Mouse (Mus musculus): ENCODE data around the gene Hgf.

Gene Hgf

GRCm38 (mm10) chr5:16553304-16554047 lies at the start of gene Hgf:
Gene Hgf, plus strand, starts transcription at chr5:16553495.
- peak; percentile 44 to 53 for DNase-seq (ENCODE audit: low spot score in 2 of 2)

GRCm38 (mm10) chr5:16506702-16507350 lies 46.5 kb upstream of the Hgf start:
- DNase-seq (ENCODE audit: low spot score in 2 of 2): no peak

DNA sequence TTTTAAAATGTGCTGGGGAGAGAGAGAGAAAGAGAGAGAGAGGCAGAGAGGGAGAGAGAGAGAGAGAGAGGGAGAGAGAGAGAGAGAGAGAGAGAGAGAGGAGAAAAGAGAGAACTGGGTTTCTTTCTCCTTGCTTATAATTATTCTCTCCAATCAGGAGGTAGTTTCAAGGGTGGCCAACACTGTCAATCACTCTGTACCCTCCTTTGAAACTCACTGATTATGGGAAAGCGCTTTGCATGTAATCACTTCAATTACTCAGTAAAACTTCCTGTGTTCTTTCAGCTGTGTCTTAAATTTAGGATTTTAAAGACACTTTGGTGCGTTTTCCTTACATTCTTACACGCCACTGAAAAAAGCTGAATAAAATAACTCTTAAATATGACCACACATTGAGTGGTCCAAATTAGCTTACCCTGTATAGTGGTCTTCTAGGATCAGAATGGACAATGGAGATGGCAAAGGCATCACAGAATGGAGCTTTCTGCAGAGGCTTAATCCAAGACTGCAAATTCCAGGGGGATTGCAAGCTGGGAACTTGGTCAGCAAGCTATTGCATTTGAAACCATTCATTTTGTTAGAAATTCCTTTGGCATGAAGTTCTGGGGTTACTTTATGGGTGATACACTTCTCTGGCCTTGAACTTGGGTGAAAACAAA lies 21.5 kb upstream of the Hgf start:
- no peak for DNase-seq (ENCODE audit: low spot score in 2 of 2)

DNA sequence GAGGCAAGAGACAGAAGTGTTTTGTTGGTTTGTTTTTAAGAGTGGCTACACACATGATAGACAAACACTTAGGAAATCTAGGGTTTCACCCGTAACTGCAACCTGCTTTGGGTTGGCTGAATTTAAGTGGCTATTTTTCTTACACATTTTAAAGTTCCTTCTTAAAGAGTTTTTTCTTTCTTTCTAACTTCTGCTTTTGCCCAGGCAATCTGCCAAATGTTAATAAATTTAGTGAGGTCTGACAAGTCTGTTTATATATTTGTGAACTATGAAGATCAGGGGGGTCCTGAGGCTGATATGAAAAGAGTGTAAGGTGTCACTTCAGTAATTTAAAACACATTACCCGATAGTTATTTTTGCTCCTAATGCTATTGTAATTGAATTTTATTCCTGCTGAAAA lies 15.2 kb upstream of the Hgf start:
- no peak for DNase-seq (ENCODE audit: low spot score in 2 of 2)

DNA sequence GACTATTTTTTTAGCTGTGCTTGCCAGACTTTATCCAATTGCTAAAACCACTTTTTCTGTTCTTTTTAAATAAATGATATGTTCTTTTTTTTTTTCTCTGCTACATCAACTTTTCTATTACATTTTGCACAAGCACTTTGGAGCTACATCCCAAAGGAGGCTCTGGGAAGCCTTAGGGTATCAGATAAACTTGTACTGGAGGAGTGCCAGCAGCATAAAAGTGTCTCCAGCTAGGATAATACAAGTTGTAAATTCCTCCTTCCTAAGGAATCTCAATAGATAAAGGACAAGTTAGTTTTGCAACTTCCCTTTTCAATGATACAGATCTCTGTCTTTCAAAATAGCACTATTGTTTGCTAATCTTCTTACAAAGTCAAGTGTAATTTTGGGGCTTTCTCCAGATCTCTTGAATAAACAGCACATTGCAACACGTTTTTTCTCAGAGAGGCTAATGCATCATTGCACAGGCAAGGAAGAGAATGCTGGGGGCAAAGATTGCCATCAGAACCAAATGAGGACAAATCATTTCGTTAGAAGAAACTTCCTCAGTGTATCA lies 11.7 kb upstream of the Hgf start:
- no peak for DNase-seq (ENCODE audit: low spot score in 2 of 2)

- no peak for DNase-seq (ENCODE audit: low spot score in 2 of 2)
Observed at GRCm38 (mm10) chr5:16547490-16547889, 5.8 kb upstream of the Hgf start.

GRCm38 (mm10) chr5:16552647-16553046 lies 648 bp upstream of the Hgf start:
- no peak for DNase-seq (ENCODE audit: low spot score in 2 of 2)

DNA sequence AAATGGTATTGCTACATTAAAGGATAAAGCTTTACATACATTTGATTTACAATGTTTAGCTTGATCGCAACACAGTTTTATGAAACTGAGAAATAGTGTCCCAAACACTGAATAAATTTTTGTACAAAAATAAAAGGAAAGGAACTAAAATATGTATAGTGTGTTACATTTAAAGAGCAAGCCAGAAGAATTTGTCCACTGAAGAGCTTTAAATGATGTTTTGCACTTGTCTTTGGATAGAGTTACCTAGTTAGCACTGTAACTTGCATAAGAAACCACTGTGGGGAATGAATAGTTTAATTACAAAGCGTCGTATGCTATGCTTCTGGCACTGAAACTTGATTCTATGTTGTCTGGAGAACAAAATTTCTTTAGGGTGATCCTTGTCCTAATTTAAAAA lies 7.0 kb downstream of the Hgf start:
- no peak for DNase-seq (ENCODE audit: low spot score in 2 of 2)

- no peak for DNase-seq (ENCODE audit: low spot score in 2 of 2)
Observed at GRCm38 (mm10) chr5:16568997-16569396, 15.7 kb downstream of the Hgf start.

- no peak for DNase-seq (ENCODE audit: low spot score in 2 of 2)
Observed at GRCm38 (mm10) chr5:16577882-16578742, 24.8 kb downstream of the Hgf start.

DNA sequence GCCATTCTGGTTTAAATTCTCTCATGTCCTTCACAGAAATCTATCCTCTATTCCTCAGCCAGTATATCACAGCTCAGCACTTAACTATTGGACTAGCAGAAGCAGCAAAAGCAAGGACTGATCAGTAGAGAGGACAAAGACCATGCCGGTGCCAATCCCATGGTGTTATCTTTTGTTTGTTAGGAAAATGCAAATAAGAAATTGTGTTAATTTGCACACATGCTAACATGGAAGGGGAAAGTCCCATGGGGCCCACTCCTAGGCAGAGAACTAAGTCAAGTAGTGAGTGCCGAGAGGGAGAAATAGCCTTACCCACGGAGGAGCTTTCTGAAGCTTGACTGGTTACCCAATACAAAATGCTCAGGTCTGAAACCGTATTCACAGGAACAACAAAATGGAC lies 42.4 kb downstream of the Hgf start:
- DNase-seq (ENCODE audit: low spot score in 2 of 2): no peak

DNA sequence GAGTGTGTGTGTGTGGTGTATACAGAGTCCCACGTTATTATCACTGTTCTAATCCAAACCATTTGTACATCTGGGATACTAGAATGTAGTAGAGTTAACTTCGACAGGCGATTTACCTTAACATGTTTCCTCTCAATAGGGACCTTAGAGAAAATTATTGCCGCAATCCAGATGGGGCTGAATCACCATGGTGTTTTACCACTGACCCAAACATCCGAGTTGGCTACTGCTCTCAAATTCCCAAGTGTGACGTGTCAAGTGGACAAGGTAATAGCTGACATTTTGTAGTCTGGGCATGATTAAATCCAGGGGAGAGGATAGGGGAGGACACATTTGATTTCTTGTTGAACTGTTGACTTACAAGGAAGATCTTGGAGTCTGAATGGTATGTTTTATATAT lies 44.7 kb downstream of the Hgf start:
- DNase-seq (ENCODE audit: low spot score in 2 of 2): no peak

- DNase-seq (ENCODE audit: low spot score in 2 of 2): no peak
Observed at GRCm38 (mm10) chr5:16601463-16601862, 48.2 kb downstream of the Hgf start.

DNA sequence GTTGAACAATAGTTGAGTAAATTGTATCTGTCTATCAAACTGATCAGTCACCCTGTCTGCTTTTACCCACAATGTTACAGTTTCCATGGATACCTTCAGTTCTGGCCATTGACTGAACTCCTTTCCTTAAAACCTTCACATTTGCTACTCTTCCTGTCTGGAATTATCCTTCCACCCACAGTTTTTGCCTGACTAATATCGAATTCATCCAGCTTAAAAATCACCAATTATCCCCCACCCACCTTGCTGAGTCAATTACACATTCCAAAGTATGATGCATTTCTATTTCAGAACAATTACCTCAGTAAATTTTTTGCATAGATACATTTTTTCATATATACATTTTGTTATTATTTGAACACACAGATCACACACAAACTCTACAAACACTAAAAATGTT lies 79.7 kb downstream of the Hgf start:
- no peak for DNase-seq (ENCODE audit: low spot score in 2 of 2)

GRCm38 (mm10) chr5:16646417-16646816 lies 93.1 kb downstream of the Hgf start:
- no peak for DNase-seq (ENCODE audit: low spot score in 2 of 2)

DNA sequence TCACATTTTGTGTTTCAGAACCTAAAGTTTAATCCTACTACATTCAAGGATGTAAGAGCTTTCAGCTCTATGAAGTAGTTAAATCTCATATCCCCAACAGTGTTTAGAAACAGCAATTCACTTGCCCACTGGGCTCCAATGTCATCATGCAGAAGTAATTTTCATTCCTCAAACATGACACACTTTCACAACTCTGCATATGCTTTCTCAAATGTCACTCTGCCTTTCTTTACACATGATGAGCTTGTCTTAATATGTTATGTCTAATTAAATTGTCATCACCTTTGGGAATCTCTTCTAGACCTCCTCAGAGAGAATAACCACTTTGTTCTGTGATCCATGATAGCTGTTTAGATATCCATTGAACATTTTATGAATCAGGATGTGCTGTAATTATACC lies 94.4 kb downstream of the Hgf start:
- no peak for DNase-seq (ENCODE audit: low spot score in 2 of 2)

DNA sequence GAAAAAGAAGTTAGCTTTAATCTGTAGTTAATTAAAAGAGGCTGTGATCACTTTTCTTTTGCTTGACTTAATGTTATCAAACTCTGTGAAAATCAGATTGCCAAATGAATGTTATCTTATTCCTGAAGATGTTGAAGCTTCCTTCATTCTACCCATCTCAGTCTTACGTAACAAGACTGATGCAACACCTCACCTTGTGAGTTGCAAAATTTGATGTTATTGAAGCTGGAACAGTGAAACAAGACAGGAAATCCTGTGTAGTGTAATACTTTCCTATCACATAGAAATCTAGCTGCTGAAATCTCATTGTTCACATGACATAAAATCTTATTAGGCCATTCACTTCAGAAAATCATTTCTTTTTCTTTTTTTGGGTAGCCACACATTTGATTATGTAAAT lies 96.9 kb downstream of the Hgf start:
- DNase-seq (ENCODE audit: low spot score in 2 of 2): no peak

DNA sequence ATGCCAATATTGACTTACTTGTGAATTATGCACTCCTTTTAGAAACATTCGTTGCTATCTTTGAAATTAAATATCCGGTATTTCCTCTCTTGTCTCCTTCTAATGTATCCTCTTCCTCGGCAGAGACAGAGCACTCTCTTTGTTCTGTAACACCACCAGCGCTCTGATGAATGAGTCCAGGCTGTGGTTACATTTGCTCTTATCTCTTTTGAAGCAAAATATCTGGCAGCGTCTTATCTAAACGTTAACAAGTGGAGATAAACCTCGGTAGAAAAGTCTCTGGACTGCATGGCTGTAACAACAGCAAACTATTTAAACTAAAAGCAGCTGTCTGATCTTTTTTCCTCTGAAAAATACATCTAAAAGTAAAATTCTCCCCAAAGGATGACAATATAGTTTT lies 100.7 kb downstream of the Hgf start:
- no peak for DNase-seq (ENCODE audit: low spot score in 2 of 2)

Measured in urinary bladder, adult 18-20 months (tissue).